Mouse (Mus musculus) MEL (cell line): Measurements from ENCODE around the gene BC049730. TPM values are rescaled to one million over a fixed set of nuclear protein-coding genes. Genes with fewer than 3 reads are reported as not detected.

Source experiments
- DNase-seq: peaks from one replicate; pipeline ENCODE4 v3.0.0; 2011; ENCODE audit warnings: low read depth, low spot score
- H3K27ac ChIP-seq: 2 replicates; pipeline ENCODE4 v1.5.1; 2012; ENCODE audit warnings: low read depth, mild to moderate bottlenecking, control low read depth, low read length, moderate library complexity; ENCODE audit not compliant: control insufficient read depth
- H3K27me3 ChIP-seq, 2 experiments: fragments of 150-350 bp in 1 of 2; sonication (generic) in 1 of 2; 2 replicates each; pipeline ENCODE4 v1.6.1; 2012; ENCODE audit warnings: low read length in 2 of 2, mild to moderate bottlenecking in 2 of 2, improper control_type of control experiment in 1 of 2, moderate library complexity in 1 of 2; ENCODE audit not compliant: insufficient read depth in 2 of 2, control insufficient read depth in 1 of 2
- H3K36me3 ChIP-seq, 2 experiments: 2 replicates each; pipeline ENCODE4 v1.6.1; 2012 to 2014; ENCODE audit warnings: low read length in 2 of 2, improper control_type of control experiment in 1 of 2, inconsistent platforms in 1 of 2, mild to moderate bottlenecking in 1 of 2; ENCODE audit not compliant: insufficient read depth in 2 of 2, control insufficient read depth in 1 of 2
- H3K4me1 ChIP-seq, 2 experiments: fragments of 150-350 bp in 1 of 2; sonication (generic) in 1 of 2; 2 replicates each; pipeline ENCODE4 v1.6.1; 2012; ENCODE audit warnings: low read length in 2 of 2, improper control_type of control experiment in 1 of 2, mild to moderate bottlenecking in 1 of 2; ENCODE audit not compliant: insufficient read depth in 2 of 2, control insufficient read depth in 1 of 2
- H3K4me3 ChIP-seq, 2 experiments: fragments of 150-350 bp in 1 of 2; sonication (generic) in 1 of 2; 2 replicates each; pipeline ENCODE4 v1.5.1; 2012; ENCODE audit warnings: low read depth in 2 of 2, low read length in 2 of 2, mild to moderate bottlenecking in 2 of 2, moderate library complexity in 2 of 2, control low read depth in 1 of 2, improper control_type of control experiment in 1 of 2; ENCODE audit not compliant: control insufficient read depth in 1 of 2, insufficient read depth in 1 of 2
- H3K79me2 ChIP-seq: 2 replicates; pipeline ENCODE4 v1.6.1; 2012; ENCODE audit warnings: mild to moderate bottlenecking, low read length, moderate library complexity; ENCODE audit not compliant: control insufficient read depth, poor library complexity, insufficient read depth
- H3K9ac ChIP-seq: 2 replicates; pipeline ENCODE4 v1.6.1; 2012; ENCODE audit warnings: low read depth, mild to moderate bottlenecking, control low read depth, low read length, moderate library complexity; ENCODE audit not compliant: control insufficient read depth, poor library complexity, severe bottlenecking
- H3K9me3 ChIP-seq: fragments of 150-350 bp; sonication (generic); replicated peaks from 2 replicates; pipeline ENCODE4 v1.6.1; 2012; ENCODE audit warnings: mild to moderate bottlenecking, low read length, improper control_type of control experiment, moderate library complexity; ENCODE audit not compliant: insufficient read depth
- CTCF ChIP-seq, 3 experiments: IDR thresholded peaks in 2 of 3; conservative IDR thresholded peaks in 1 of 3; 2 replicates each; pipeline ENCODE4 v1.5.1; 2011 to 2012; ENCODE audit warnings: low read length in 3 of 3, low read depth in 2 of 3, mild to moderate bottlenecking in 2 of 3, improper control_type of control experiment in 1 of 3, inconsistent platforms in 1 of 3, mixed read lengths in 1 of 3, moderate library complexity in 1 of 3; ENCODE audit not compliant: control insufficient read depth in 1 of 3, insufficient read depth in 1 of 3, poor library complexity in 1 of 3, severe bottlenecking in 1 of 3
- E2F4 ChIP-seq: IDR thresholded peaks from 2 replicates; pipeline ENCODE4 v1.6.1; 2011; ENCODE audit warnings: low read depth, low read length, improper control_type of control experiment, borderline replicate concordance
- ELF1 ChIP-seq: IDR thresholded peaks from 2 replicates; pipeline ENCODE4 v1.6.1; 2014; ENCODE audit warnings: low read depth, mild to moderate bottlenecking, inconsistent platforms, low read length, improper control_type of control experiment, moderate library complexity
- EP300 ChIP-seq, 2 experiments: IDR thresholded peaks; 2 replicates each; pipeline ENCODE4 v1.6.1; 2011; ENCODE audit warnings: improper control_type of control experiment in 2 of 2, low read length in 2 of 2, low read depth in 1 of 2, mild to moderate bottlenecking in 1 of 2
- GABPA ChIP-seq: IDR thresholded peaks from 2 replicates; pipeline ENCODE4 v1.6.1; 2012; ENCODE audit warnings: low read depth, mild to moderate bottlenecking, inconsistent platforms, low read length, improper control_type of control experiment, moderate library complexity
- GATA1 ChIP-seq: IDR thresholded peaks from 2 replicates; pipeline ENCODE4 v1.6.1; 2011; ENCODE audit warnings: low read depth, low read length, improper control_type of control experiment
- JUND ChIP-seq: IDR thresholded peaks from 2 replicates; pipeline ENCODE4 v1.6.1; 2011; ENCODE audit warnings: low read depth, mild to moderate bottlenecking, improper control_type of control experiment, low read length
- MEF2A ChIP-seq: IDR thresholded peaks from 2 replicates; pipeline ENCODE4 v1.6.1; 2014; ENCODE audit warnings: low read depth, mild to moderate bottlenecking, inconsistent platforms, low read length, improper control_type of control experiment; ENCODE audit not compliant: poor library complexity, insufficient replicate concordance, severe bottlenecking; ENCODE audit errors: extremely low read depth
- MXI1 ChIP-seq: IDR thresholded peaks from 2 replicates; pipeline ENCODE4 v1.6.1; 2011; ENCODE audit warnings: mild to moderate bottlenecking, low read depth, low read length, improper control_type of control experiment
- MYB ChIP-seq: IDR thresholded peaks from 2 replicates; pipeline ENCODE4 v1.6.1; 2011; ENCODE audit warnings: mild to moderate bottlenecking, low read depth, low read length, improper control_type of control experiment
- MYC ChIP-seq: IDR thresholded peaks from 2 replicates; pipeline ENCODE4 v1.6.1; 2011; ENCODE audit warnings: low read depth, mild to moderate bottlenecking, low read length, improper control_type of control experiment, moderate library complexity
- NRF1 ChIP-seq: IDR thresholded peaks from 2 replicates; pipeline ENCODE4 v1.6.1; 2014; ENCODE audit warnings: low read depth, mild to moderate bottlenecking, inconsistent platforms, low read length, improper control_type of control experiment, moderate library complexity; ENCODE audit not compliant: poor library complexity, insufficient read depth, severe bottlenecking
- POLR2A ChIP-seq, 2 experiments: IDR thresholded peaks; 2 replicates each; pipeline ENCODE4 v1.6.1; 2011 to 2012; ENCODE audit warnings: low read length in 2 of 2, mild to moderate bottlenecking in 2 of 2, control low read depth in 1 of 2, improper control_type of control experiment in 1 of 2, low read depth in 1 of 2, moderate library complexity in 1 of 2; ENCODE audit not compliant: control insufficient read depth in 1 of 2, insufficient read depth in 1 of 2, poor library complexity in 1 of 2
- POLR2AphosphoS5 ChIP-seq: IDR thresholded peaks from 2 replicates; pipeline ENCODE4 v1.6.1; 2012; ENCODE audit warnings: low read depth, borderline replicate concordance, mild to moderate bottlenecking, inconsistent platforms, low read length, moderate library complexity, mixed read lengths
- RAD21 ChIP-seq: IDR thresholded peaks from 2 replicates; pipeline ENCODE4 v1.6.1; 2011; ENCODE audit warnings: mild to moderate bottlenecking, low read depth, low read length, improper control_type of control experiment
- TAL1 ChIP-seq: IDR thresholded peaks from 2 replicates; pipeline ENCODE4 v1.6.1; 2012; ENCODE audit warnings: mild to moderate bottlenecking, inconsistent platforms, low read length, moderate library complexity, mixed read lengths
- USF2 ChIP-seq, 2 experiments: IDR thresholded peaks; 2 replicates each; pipeline ENCODE4 v1.6.1; 2011 to 2012; ENCODE audit warnings: improper control_type of control experiment in 2 of 2, low read length in 2 of 2, borderline replicate concordance in 1 of 2, inconsistent platforms in 1 of 2, low read depth in 1 of 2, mild to moderate bottlenecking in 1 of 2; ENCODE audit not compliant: insufficient read depth in 1 of 2
- ZC3H11A ChIP-seq: IDR thresholded peaks from 2 replicates; pipeline ENCODE4 v1.6.1; 2012; ENCODE audit warnings: low read depth, mild to moderate bottlenecking, inconsistent platforms, low read length, improper control_type of control experiment
- ZMIZ1 ChIP-seq: IDR thresholded peaks from 2 replicates; pipeline ENCODE4 v1.6.1; 2012; ENCODE audit warnings: low read depth, mild to moderate bottlenecking, inconsistent platforms, low read length, improper control_type of control experiment, moderate library complexity
- ZNF384 ChIP-seq: IDR thresholded peaks from 2 replicates; pipeline ENCODE4 v1.6.1; 2012; ENCODE audit warnings: low read depth, mild to moderate bottlenecking, inconsistent platforms, low read length, improper control_type of control experiment
- polyA plus RNA-seq, 2 experiments: library from polyadenylated mRNA; stranded (reverse) in 1 of 2; unstranded in 1 of 2; fragments of >175 nt in 1 of 2; fragments of >200 nt in 1 of 2; gene quantifications; 2 replicates each; pipeline versions ENCODE4 v1.2.1 to v1.2.4; 2012; ENCODE audit warnings: low replicate concordance in 2 of 2, low read depth in 1 of 2; ENCODE audit not compliant: insufficient read length in 2 of 2, insufficient read depth in 1 of 2, missing spikeins in 1 of 2
- total RNA-seq: library from RNA; depleted of rRNA; stranded (reverse); fragments of 300-350 nt; gene quantifications from 2 replicates; pipeline ENCODE4 v1.2.3, GENCODE M21; 2012

Gene BC049730
- total and polyA plus RNA-seq, 3 experiments = not detected

- H3K4me3 ChIP-seq = no peak overlapping the region
- no peak for DNase-seq
- no peak overlapping the region for H3K27ac ChIP-seq
- no peaks in the 10 kb centered on the region for H3K79me2 ChIP-seq
- H3K4me1 ChIP-seq = no peaks in the 10 kb centered on the region
- H3K9ac ChIP-seq = no peak overlapping the region
- no peak for TF ChIP-seq TAL1
- TF ChIP-seq ZC3H11A = no peak
- no peaks in the 10 kb centered on the region for H3K9me3 ChIP-seq
- peaks cover 0 to 2% of the 10 kb centered on the region in 2 experiments; a peak in 1 of 4 replicates for H3K27me3 ChIP-seq
- no peaks in the 10 kb centered on the region for H3K36me3 ChIP-seq
Measured at GRCm38 (mm10) chr7:24751610-24752009, 42.6 kb downstream of the BC049730 start.

GRCm38 (mm10) chr7:24753476-24753875 lies 44.4 kb downstream of the BC049730 start:
- no peaks in the 10 kb centered on the region for H3K9me3 ChIP-seq
- no peaks in the 10 kb centered on the region for H3K36me3 ChIP-seq
- no peak overlapping the region for H3K9ac ChIP-seq
- no peak overlapping the region for H3K4me3 ChIP-seq
- H3K27me3 ChIP-seq = peaks cover 0 to 4% of the 10 kb centered on the region in 2 experiments; a peak in 1 of 4 replicates
- no peak overlapping the region for H3K27ac ChIP-seq
- no peaks in the 10 kb centered on the region for H3K79me2 ChIP-seq
- TF ChIP-seq GABPA = no peak
- no peak for TF ChIP-seq JUND
- TF ChIP-seq POLR2AphosphoS5 = no peak
- no peak for TF ChIP-seq NRF1
- DNase-seq = no peak
- H3K4me1 ChIP-seq = no peaks in the 10 kb centered on the region

DNA sequence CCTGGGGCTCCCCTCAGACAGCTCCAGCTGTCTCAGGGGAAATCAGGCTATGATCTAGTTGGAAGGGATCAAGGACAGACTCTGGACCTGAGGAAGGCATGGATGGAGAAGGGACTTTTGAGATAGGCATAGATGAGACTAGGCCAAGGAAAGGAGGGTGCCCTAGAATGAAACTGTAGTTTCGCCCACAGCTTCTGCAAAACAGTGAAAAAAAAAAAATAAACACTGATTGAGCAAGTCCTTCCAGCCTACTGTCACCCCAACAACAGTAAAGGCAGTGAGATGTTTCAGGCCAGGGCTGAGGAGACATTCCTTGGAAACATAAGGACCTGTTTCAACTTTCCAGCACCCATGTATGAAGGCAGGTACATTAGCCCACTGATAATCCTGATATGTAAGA lies 49.5 kb downstream of the BC049730 start:
- no peak for TF ChIP-seq MYC
- no peak for TF ChIP-seq GATA1
- TF ChIP-seq POLR2A (IDR thresholded peaks at IDR 0.05; ENCODE audit: control insufficient read depth in 1 of 2, insufficient read depth in 1 of 2, low read depth in 1 of 2, low read length in 2 of 2, poor library complexity in 1 of 2) = no peak
- TF ChIP-seq, all 39 proteins: peak for 0
- H3K9ac ChIP-seq = no peak overlapping the region
- H3K27me3 ChIP-seq = peaks cover 0 to 4% of the 10 kb centered on the region in 2 experiments; a peak in 1 of 4 replicates
- H3K9me3 ChIP-seq = no peaks in the 10 kb centered on the region
- no peak overlapping the region for H3K4me3 ChIP-seq
- H3K27ac ChIP-seq = no peak overlapping the region
- H3K4me1 ChIP-seq = no peaks in the 10 kb centered on the region
- DNase-seq = no peak
- no peaks in the 10 kb centered on the region for H3K36me3 ChIP-seq
- H3K79me2 ChIP-seq = no peaks in the 10 kb centered on the region

DNA sequence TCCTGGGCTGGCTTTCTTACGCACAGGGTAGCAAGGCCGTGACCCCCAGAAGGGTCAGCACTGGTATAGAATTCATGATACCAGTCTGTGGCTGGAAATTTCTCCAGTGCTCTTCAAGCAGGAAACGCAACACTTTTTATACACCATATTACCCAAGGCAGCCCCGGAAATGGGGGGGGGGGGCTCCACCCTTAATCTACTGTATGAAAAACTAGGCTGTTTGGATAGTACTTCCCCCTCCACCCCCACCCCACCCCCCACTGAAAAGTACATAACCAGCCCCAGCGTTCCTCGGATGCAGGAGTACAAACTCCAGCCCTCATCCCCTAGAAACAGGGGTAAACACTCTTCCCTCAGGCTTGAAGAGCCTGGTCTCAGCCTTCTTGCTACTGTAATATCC lies 51.2 kb downstream of the BC049730 start, which contains the start of gene Cd177:
Gene Cd177, minus strand, starts transcription at position 101 of the 400 bp plus-strand sequence.
- Histone ChIP-seq H3K4me1 (no peaks in the 10 kb centered on the region), H3K79me2 (no peaks in the 10 kb centered on the region), H3K4me3 (no peak within 1 kb of the TSS), H3K36me3 (no peaks in the 10 kb centered on the region), H3K27me3 (peaks cover 0 to 4% of the 10 kb centered on the region in 2 experiments; a peak in 1 of 4 replicates), H3K27ac (no peak within 1 kb of the TSS), H3K9me3 (no peaks in the 10 kb centered on the region), H3K9ac (no peak within 1 kb of the TSS)
- DNase-seq = no peak
- TF ChIP-seq JUND = no peak
- TF ChIP-seq POLR2A (IDR thresholded peaks at IDR 0.05; ENCODE audit: control insufficient read depth in 1 of 2, insufficient read depth in 1 of 2, low read depth in 1 of 2, low read length in 2 of 2, poor library complexity in 1 of 2) = no peak
- TF ChIP-seq USF2 (IDR thresholded peaks at IDR 0.05; ENCODE audit: borderline replicate concordance in 1 of 2, insufficient read depth in 1 of 2, low read depth in 1 of 2, low read length in 2 of 2) = no peak
- no peak for TF ChIP-seq ZMIZ1
- TF ChIP-seq ELF1 = no peak
- TF ChIP-seq MXI1 = no peak
- TF ChIP-seq EP300 (IDR thresholded peaks at IDR 0.05; ENCODE audit: low read depth in 1 of 2, low read length in 2 of 2) = no peak
- TF ChIP-seq CTCF (IDR thresholded peaks at IDR 0.05 in 2 of 3, conservative IDR thresholded peaks at IDR 0.05 in 1 of 3; ENCODE audit: control insufficient read depth in 1 of 3, insufficient read depth in 1 of 3, low read depth in 2 of 3, low read length in 3 of 3, poor library complexity in 1 of 3, severe bottlenecking in 1 of 3) = no peak
- no peak for TF ChIP-seq GABPA
- TF ChIP-seq ZNF384 = no peak
- no peak for TF ChIP-seq MYB
- no peak for TF ChIP-seq RAD21
- no peak for TF ChIP-seq MEF2A
- no peak for TF ChIP-seq E2F4
- TF ChIP-seq TAL1 = no peak
